Mouse (Mus musculus): ENCODE measurements at regions not wholly inside any gene's neighbourhood (a gene's known extent, or its start where the extent isn't known, plus 50 kb on each side); places are given as distances from the start of the nearest gene placed in this dataset.
A peak's percentile ranks its signal among the peaks of the same experiment; 100 is the strongest.

GRCm38 (mm10) chr1:186572651-186573050, 133.1 kb downstream of the Tgfb2 start:
- DNase-seq = no peak

DNA sequence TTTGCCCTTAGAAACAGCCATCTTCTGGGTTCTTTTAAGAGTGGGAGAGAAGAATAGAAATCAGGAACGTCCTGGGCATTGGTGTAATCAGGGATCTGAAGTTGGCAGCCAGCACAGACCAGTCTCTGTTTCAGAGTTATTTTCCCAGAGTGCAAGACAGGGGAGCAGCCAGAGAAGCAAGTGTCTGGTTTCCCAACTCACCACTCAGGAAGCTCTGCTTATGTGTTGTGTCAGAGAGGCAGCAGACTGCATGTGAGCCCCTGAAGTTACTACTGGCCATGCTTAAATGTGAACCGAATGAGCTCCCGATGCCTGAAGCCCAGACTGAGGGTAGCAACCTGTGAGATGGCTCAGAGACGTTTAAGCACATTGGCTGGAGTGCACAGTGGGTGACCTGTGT, 133.7 kb downstream of the Tgfb2 start:
- no peak for DNase-seq

DNA sequence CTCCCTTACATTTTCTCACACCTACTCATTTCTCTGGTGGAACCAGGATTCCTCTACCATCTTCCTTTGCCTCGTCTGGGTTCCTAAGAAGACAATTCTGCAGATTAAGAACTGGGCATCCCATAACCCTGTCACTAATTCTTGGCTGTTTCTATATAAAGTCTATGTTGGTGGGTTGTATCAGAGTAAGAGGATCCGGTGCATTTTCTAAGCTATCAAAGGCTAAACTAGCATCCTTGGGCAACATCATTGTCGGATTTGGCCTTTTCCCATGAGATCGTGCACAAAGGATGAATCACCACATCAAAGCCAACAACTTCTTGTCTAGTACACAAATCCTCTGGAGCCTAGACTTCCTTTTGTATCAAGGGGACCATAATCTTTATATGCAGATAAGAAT, 137.3 kb downstream of the Tgfb2 start:
- no peak for DNase-seq

- no peak for DNase-seq
Observed at GRCm38 (mm10) chr1:186568076-186568475, 137.7 kb downstream of the Tgfb2 start.

DNA sequence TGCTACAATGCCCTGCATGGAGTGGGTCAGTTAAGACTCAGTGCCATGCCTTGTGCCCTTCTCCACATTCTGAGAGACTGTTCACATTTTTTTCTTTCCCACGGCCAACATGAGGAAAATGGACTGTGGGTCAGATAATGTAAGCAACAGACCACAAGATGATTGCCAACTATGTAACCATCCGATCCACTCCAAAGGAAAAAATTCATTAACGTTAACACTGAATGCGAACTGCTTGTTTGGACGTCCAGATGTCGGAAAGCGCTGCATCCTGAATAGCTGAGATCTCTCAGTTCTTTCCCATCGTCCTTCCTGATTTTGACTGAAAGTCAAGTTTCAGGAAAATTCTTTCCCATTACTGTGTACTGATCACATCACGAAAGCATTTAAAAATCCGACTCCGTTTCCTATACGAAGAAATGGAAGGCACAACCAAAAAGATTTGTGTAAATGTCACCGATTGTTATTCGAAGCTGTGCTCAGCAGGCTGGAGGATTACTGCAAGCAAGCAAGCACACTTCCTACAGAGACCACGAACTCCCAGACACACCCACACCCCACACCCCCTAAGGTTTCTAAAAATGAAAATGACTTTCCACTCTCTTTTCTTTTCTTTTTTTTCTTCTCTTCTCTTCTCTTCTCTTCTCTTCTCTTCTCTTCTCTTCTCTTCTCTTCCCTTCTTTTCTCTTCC, 138.5 kb downstream of the Tgfb2 start:
- DNase-seq = no peak

- no peak for DNase-seq
Observed at GRCm38 (mm10) chr1:186562027-186562426, 143.8 kb downstream of the Tgfb2 start.

DNA sequence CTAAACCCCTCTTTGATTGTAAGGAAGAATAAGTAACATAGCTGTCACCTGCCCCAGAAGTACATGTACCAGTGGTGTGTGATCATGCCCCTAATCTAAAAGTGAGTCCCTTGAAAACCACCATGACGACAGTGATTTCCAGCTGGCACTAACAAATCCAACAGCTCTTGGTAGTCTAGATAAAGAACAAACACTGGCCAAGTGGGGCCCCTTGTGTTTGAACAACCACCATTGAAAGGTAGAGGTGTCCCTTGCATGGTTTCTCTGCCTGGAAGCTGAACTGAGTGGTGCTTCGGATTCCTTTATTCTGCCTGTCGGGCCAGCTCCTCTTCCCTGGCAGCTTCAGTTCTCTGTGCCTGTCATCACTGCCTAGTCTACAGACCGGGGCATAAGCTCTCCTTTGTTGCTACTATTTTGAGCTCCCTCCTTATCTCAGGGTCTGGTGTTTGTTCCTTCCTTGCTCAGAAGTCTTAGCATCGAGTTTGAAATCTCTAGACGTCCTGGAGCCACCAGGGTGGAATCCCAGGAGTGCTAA, 150.3 kb downstream of the Tgfb2 start:
- peak; percentile 12 for DNase-seq

DNA sequence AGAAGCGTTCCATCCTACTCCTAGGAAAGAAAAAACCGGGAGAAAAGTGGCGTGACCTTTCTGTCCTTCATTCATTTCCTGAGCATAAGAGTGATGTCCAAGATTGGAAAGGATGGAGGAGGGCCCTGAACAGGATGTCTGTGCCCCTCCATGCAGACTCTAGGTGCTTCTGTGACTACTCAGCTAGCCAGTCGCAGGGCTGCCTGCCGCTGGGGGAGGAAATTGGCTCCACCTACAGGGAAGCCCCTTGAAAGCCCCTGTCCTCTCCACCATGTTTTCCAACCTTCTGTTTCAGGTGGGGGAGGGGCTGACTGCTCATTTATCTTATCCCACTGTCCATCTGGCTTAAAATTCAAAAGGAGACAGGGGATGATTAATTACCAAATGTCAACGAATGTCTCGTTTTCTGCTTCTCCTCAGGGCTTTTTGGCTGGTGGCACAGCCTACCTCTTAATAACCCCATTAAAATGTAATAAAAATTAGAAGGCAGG, 151.2 kb downstream of the Tgfb2 start:
- DNase-seq = no peak

DNA sequence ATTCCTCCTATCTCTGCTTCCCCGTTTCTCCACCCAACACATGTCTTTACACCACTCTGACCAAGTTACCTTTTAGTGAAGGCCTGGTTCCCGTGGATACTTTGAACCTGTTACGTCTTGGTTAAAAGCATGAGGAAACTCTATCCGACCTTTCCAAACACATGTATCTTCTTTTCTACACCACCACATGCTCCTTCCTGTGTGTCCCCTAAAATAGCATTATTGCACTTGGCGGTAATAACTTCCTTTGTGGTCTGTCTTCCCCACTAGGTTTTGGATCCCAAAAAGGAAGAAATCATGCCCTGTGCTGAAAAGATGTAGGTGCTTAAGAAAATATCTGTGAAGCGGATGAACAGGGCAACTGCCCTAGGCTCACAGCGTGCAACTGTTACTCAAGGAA, 153.1 kb downstream of the Tgfb2 start:
- no peak for DNase-seq

- DNase-seq = peak; percentile 13
Observed at GRCm38 (mm10) chr1:186550265-186550885, 155.4 kb downstream of the Tgfb2 start.

DNA sequence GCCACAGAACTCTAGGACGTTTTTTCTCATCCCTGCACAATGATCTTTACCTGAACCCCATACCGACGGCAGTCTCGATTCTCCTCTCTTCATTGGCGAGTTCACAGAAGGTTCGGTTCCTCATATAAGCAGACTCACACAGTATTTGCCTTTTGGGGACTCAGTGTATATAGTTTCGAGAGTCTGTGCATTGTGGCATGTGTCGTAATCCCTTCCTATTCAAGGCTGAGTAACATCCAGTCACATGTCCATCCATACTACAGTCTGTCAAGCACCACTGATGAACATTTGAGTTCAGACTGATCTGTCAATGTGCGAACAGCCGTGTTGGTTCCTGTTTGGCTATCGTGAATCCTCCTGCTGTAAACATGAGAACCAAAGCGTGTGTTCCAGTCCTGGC, 156.6 kb downstream of the Tgfb2 start:
- no peak for DNase-seq

DNA sequence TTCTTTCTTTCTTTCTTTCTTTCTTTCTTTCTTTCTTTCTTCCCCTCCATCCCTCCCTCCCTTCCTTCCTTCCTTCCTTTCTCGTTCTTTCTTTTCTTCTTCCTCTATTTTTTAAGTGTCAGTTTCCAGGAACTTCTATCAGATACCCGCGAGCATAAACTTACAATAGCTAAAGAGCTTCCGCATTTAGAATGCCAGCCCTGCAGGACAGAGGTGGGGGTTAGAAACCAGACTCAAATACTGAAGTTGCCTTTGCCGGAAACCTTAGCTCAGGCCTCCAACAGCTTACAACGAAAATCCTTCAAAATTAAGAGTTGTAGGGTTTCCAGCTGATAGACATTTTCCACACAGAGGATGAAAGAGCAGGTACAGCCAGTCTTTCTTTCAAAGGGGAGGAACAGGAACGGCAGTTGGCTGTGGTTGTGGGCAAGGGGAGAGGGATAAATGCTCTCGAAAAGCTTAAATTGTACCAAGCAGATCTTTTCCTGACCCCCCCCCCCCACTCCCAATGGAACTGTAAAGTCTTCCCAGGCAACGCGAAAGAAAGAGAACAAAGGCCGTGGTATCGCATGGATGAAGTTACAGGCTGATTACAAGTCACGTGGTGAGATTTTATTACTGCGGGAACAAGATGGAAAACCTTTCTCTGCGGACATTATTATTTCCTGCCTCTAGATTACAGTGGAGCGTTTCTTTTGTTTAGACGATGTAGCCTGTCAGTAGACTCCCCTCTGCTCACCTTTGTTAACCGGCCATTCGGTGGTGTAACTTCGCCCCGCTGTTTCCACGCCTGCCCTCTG, 159.2 kb downstream of the Tgfb2 start:
- DNase-seq = no peak

DNA sequence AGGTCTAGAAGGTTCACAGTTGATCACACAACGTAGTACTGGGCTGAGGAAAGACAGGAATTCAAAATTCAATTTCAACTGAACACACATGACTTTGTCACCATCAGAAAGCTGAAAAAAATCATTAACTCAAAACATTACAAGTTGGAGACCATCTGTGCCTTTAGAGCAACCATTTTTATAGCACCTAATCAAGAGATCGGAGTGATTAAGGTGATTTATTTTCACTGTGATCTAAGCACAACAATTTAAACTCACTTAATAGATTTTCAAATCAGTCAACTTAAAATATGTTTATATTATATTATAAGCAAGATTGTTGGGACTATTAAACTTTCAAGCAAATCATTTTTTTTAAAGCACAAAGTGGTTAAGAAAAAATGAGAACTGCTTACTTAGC, 165.7 kb downstream of the Tgfb2 start:
- DNase-seq = no peak

GRCm38 (mm10) chr1:186538233-186538632, 167.6 kb downstream of the Tgfb2 start:
- DNase-seq = no peak

DNA sequence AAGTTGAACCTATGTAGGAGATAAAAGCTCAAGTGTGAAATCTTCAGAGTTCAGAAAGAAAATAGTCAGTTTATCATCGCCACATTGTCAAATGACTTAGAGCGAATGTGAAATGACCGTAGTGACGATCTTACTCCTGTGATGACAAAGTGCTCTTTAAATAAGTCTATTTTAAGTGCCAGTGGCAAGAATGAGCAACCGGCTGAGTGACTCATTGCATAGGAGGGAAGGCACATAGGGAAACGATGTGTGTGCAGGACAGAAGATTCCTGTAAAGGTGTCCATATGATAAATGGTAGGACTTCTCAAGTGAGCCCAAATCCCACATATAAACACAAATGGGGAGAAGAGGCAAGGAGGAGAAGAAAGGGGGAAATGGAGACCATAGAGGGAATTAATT, 189.8 kb downstream of the Tgfb2 start:
- DNase-seq = no peak

DNA sequence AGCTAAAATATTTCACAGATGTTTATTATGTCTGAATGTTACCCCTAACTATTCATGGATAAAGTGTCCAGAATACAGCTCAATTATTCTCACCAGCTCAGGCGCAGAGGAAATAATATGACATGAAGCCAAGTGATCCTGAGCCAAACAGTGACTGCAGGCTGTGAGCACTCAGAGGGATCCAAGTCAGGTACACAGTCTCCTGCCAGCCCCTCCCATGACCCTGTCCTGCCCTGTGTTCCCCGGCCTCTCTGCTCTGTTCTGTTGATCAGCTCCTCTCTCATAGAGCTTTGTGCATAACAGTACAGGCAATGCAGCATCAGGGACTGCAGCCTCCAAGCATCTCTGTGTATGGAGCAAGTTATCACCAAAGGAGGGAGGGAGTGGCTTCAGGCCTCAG, 190.7 kb downstream of the Tgfb2 start:
- DNase-seq = no peak

DNA sequence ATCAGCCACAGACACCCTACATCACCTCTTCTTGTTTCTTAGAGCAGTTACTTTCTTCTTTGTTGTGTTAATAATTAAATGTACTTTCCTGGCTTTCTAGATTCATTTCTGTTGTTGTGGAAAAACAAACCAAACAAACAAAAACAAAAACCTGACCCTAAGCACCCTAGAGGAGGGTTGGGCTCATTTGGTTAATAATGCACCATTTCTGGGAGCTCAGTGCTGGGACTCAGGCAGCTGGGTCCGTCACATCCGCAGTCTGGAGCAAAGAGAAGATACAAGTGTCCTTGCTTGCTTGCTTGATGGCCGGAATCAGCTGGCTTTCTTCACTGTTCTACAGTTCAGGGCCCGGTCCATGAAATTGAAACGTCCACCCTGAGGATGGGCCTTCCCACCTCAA, 191.9 kb downstream of the Tgfb2 start:
- DNase-seq = no peak

- no peak for DNase-seq
Observed at GRCm38 (mm10) chr1:186510531-186510930, 195.3 kb downstream of the Tgfb2 start.

- no peak for DNase-seq
Observed at GRCm38 (mm10) chr1:186508358-186508757, 197.4 kb downstream of the Tgfb2 start.

DNA sequence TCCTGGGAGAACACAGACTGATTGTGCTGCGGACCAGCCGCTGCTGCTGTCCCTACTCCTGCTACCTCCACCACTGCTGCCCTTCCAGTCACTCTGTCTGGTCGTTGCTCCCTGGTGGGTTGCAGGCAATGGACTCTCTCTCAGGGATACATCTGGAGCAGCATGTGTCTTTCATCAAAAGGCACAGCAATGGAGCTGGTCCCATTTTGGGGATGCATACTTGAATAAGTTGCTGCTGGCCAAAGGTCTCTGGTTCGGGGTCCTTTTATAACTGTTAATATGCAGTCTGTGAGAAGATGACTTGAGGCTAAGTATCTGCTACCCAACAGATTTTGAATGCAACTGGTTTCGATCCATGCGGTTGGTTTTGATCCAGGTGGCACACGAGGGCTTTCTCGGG, 197.8 kb downstream of the Tgfb2 start:
- DNase-seq = no peak

DNA sequence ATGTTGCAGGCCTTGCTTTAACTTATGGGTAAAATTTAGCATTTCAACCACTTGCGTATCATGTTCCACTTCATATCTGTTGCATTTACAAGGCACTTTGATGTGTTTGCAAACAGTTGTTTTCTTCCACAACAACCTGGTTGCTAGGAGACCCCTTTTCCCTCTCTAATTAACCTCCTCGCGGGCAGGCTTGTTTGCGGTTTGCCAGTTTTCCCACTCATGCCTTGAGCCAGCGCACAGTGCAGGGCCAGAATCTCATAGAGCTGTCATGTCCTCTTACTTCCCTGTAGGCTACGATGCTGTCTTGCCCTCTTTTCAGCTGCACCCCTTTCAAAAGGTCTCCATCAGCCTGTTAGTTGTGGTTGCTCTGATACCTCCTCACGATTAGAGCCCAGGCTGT, 199.3 kb downstream of the Tgfb2 start:
- DNase-seq = no peak

DNA sequence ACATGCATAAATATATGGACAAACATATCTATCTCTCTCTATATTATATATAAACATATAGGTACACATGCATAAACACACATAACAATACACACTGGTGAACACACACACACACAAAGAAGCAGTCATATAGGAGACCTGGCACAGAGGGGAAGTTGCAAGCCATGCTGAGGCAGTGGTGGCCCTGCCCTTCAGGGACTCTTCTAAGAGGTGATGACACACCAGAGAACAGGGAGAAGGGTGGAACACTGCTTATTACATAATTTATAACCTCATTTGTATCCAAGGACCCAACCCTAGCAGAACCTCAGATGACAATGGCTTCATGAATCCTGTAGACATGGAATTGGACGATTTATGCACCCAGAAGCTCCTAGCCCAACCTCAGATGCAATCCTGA, 199.9 kb downstream of the Tgfb2 start:
- no peak for DNase-seq

GRCm38 (mm10) chr1:186505051-186505711, 200.6 kb downstream of the Tgfb2 start:
- DNase-seq = no peak

All from kidney, adult 9 months (tissue).